Mouse (Mus musculus) kidney, postnatal 14 days (tissue): ENCODE results near the gene Klhl6.

Experiments used
- DNase-seq: peaks from one replicate; pipeline ENCODE4 v3.0.0; 2022; ENCODE audit warnings: mixed read lengths

Klhl6 gene

DNA sequence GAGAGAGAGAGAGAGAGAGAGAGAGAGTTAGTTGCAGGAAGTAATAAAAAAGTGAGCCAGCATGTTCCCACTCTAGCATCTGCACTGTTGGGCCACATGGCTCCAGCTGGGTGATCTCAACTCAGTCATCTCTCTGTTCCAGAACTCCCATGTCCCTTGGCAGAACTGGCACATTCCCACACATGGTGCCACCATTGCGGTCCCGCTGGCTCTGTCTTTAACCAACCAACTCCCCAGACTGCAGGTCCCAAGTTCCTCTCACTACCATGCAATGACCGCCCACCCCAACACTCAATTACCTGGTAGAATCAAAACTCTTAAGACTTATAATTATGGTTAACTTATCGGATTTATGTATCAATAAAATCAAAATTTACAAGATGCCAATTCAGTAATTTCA, 14.2 kb downstream of the Klhl6 start:
- no peak for DNase-seq

- DNase-seq = no peak
Measured at GRCm38 (mm10) chr16:19967897-19968392, 14.9 kb downstream of the Klhl6 start.

DNA sequence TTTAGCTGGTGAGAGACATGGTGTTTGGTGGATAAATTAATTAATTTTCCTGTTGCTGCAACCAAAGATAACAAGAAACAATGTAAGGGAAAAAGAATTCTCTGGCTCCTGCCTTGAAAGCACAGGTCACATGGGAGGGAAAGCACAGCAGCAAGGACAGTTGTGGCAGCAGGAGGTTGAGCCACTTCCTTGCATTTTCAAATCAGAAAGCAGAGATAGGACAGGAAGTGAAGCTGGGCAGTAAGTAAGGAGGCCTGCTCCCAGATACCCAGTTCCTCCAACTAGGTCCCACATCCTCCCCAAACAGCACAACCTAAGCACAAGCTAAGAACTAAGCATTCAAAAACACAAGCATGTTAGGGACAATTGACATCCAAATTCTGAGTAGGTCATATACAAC, 15.9 kb downstream of the Klhl6 start:
- DNase-seq = no peak

- DNase-seq = no peak
Measured at GRCm38 (mm10) chr16:19966437-19966836, 16.4 kb downstream of the Klhl6 start.

DNA sequence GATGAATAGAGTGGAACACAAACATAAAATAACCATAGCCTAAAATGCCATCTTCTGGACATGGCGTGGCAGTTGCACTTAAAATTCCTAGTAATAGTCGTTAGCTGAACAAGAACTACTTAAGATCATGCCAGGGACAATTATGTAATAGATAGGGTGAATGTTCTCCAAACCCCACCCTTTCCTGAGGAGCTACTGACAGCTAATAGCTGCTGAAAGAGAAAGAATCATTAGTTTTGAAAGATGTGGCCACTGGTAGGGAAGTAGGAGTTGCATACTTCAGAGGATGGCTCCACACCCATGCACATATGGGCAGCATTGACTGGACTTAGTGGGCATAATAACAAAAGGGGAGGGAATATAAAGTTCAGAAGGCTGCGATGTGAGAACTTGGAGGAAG, 19.9 kb downstream of the Klhl6 start:
- DNase-seq = no peak

DNA sequence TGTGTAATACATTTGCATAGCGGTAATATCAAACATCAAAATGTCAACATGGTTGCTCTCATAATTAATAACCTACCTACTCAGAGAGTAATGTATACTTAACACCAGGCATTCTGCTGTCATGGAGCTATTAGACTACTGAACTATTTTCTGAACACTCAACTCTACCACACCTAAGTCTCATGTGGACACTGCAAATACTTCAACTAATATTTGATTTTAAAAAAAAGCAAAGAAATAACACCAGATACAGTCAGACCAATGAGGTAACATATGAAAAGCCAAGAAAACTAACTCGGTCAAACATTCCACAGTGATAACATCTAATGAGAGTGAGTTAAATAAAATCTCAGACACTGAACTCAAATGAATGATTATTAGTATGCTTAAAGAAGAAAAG, 21.8 kb downstream of the Klhl6 start:
- DNase-seq = no peak

DNA sequence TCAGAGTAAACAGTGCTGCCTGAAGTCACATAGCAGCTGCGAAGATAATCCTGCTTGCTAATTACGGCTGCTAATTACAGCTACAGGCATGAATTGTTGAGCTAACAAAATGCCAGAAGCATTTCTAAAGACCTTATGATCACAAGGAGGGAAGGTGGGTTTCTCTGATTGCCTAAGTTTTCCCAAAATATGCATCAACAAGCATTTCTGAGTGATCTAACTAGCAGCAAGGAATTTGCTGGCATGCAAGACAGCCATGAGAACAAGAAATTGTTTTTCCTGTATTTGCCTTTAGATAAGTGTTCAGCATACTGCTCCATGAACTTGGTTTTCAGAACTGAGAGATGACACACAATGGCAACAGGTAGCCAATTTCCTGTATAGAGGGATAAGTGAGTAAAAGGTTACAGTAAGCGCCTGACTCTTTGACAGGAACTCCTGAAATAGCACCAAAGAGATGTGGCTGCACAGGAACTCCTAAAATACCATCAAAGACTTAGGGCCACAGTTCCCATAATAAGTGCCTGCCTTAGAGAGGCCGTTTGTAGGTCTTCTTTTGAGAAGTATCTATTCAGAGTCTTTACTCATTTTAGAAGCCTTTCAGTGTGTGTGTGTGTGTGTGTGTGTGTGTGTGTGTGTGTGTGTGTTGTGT, 22.3 kb downstream of the Klhl6 start:
- no peak for DNase-seq

GRCm38 (mm10) chr16:19957051-19957450, 25.8 kb downstream of the Klhl6 start:
- no peak for DNase-seq

GRCm38 (mm10) chr16:19947336-19947735, 35.5 kb downstream of the Klhl6 start:
- no peak for DNase-seq

DNA sequence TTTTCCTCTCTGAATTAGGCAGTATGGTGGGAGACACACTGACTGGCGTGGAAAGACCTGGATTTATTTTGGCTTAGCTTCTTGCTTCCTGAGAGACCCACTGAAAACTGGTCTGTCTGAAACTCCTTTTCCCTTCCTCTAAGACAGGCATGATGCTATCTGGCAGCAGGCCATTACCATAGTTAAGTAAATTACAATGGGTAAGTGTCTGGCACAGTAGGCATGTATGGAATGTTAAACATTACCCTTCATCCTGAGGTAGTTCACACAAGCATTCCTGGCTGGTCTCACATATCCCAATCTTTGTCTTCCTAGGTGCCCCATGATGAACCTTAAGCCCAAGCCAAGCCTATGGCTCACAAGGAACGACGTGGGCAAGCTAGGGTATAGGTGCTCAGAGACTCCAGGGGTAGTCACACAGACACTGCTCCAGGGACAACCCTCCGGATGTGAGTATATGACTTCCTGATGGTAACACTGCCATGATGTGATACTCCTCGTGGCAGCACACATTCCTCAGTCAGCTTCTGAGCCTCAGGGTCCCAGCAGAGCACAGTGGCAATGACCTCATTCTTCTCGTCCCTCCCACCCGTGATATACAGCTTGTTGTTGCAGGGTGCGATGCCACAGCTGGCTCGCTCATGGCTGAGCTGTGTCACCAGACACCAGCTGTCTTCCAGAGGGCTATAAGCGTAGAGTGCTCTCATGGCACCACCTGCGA, 36.1 kb downstream of the Klhl6 start:
- peak; percentile 11 for DNase-seq

DNA sequence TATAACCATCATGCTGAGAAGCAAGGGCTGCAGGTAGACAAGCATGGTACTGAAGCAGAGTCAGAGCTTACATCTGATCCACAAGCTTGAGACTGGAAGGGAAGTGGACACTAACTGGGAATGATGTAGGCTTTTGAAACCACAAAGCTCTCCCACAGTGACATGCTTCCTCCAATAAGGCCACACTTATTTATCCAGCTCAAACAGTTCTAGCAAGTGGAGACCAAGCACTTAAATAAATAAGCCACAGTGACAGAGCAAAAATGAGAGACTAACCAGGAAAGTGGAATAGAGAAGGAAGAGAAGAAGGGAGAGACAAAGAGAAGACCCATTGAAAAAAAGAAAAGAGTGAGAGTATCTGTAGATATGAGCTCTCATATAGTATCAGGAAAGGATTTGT, 62.0 kb downstream of the Klhl6 start:
- no peak for DNase-seq

- no peak for DNase-seq
Measured at GRCm38 (mm10) chr16:19918286-19918685, 64.6 kb downstream of the Klhl6 start.

- DNase-seq = no peak
Measured at GRCm38 (mm10) chr16:19912582-19912981, 70.3 kb downstream of the Klhl6 start.

DNA sequence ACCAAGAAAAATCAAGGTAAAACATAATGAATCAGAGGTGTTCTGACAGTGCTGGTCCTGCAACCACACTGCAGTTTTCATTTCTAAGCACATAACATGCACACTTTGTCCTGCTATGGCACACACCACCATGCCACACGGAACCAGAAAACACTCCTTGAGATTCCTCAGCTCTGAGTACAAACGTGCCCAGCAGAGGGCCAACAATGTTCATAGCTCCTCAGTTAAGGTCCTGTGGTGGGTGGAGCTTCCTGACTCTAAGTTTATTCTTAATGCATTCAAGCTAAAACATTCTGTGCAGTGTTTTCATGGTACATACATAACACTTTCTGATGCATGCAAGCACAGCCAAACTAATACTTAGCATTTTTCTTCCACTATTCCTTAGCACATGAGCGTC, 74.5 kb downstream of the Klhl6 start:
- DNase-seq = no peak

DNA sequence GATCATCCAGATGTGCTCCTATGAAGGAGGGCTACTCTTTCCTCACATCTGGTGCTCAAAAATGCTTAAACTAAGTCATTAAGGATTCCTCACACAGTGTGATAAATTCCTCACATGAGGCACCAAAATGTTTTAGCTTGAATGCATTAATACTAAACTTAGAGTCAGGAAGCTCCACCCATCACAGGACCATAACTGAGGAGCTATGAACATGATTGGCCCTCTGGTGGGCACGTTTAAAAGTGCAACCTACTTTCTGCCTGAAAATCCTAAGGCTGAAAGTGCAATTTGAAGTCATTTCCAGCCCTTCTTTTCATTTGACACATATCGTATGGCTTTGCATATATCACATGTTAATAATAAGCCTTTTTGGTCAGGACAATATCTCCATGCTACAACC, 75.7 kb downstream of the Klhl6 start:
- DNase-seq = peak; percentile 37

- DNase-seq = no peak
Measured at GRCm38 (mm10) chr16:19904734-19905479, 77.9 kb downstream of the Klhl6 start.

- DNase-seq = no peak
Measured at GRCm38 (mm10) chr16:19903792-19904191, 79.0 kb downstream of the Klhl6 start.
